Mouse (Mus musculus) Muller cell, postnatal 12 days (primary cell): ENCODE data around the gene Spag17.

Experiments used
- DNase-seq: peaks from one replicate; pipeline ENCODE4 v3.0.0-alpha.2; 2015; ENCODE audit errors: inconsistent ontology term

Spag17 gene

DNA sequence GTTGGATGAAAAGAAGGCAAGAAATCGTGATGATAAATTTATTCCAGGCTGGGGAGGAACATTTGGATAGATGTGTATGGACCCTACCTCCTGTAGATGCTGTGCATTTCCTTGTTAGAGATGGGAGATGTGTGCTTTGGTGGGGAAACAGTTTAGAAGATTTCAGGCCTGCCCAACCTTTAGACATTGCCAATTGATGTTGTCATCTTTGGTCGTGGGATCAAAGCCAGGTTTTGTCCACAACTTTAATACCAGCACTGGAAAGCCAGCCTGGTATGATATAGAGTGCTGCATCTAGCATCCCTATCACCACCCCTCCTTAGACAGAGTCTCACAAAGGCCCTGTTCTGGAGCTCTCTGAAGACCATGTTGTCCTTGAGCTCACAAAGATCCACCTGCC lies 278.4 kb downstream of the Spag17 start:
- no peak for DNase-seq

DNA sequence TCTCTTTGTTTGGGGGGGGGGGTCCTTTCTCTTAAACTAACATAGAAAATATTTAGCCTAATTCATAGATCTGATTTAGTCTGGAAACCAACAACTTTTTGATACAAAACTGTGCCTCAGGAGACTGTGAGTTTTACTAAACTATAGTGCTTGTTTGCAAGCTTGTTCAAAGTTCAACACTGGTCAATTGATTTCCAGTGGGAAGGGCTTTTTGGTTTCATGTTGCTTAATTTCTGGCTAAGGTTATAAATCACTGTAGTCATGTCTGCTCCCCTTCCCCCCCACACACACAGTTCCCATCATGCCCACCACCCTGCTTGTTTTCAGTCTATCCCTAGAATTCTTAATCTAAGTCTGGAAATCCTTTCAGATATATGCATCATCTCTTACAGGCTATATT lies 279.8 kb downstream of the Spag17 start:
- no peak for DNase-seq

DNA sequence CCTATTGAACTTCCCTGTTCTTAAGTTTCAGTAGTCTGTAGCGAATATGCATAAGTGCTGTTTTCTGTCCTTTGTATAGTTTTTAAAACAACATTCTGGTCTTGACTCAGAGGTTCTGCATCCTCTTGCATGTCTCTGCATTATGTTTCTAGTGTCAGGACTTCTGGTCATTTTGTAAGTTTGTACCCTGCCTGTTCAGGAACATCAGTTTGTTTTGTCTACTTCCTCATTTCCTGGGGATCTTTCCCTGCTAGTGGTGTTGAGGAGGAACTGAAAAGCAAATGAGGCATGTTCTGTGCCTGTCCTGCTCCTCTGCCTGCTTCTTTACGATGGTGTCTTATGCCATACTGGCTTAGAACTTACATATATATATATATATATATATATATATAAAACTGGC lies 290.8 kb downstream of the Spag17 start:
- DNase-seq, result no peak

DNA sequence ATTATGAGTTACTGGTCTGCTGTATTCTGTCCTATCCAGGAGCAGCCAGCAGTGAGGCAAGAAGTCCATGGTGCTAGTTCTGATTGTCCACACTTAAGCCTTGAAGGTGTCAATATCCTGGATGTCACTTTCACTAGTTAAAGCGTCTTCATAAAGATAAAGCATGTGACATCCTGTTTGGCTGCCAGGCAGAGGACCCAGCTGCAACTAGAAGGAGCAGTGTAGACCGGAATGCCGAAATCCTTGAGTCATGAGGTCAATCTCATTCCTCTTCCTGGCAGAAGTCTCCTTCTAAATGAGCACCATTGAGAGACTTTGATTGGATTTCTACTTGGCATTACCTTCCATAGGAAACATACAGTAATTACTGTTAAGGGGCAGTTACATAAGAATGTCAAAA lies 295.3 kb downstream of the Spag17 start:
- DNase-seq, result no peak

DNA sequence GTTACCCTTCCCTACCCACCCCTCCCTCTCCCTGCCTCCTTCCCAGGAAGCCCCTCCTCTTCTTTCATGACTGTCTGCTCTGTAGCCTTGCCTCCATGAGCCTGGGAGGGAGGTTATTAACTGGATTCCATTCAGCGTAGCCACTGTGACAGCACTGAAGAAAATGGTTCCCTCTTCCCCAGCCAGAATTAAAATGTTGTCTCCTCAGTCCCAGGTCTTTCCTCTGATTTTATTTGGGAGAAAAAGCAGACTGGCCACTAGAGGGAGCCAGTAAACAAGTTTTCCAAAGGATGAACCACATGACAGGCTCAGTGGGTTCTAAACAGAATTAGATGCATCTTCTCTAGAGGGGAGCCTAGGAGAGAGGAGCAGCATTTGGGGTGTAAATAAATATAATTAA lies 304.2 kb downstream of the Spag17 start:
- DNase-seq, result peak; percentile 42

DNA sequence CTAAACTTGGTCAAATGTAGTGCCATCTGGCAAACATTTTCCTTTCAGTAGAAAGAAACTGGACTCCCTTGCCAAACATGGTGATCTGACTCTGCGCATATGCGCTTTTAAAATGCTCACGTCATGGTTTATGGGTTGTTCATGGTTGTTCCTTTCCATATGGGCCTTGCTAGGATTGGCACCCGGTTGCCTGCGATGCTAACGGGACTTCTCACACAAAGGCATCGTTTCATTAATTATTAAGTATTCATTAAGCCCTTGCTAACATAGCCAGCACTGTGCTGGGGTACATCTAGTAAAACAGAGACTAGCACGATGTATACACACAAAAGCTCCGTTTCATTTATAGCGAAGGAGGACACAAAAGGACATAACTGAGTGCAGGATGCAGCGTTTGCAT lies 304.7 kb downstream of the Spag17 start:
- DNase-seq, result no peak
